Mouse (Mus musculus) MEL (cell line): ENCODE results near the gene Wdr34. TPM values are rescaled to one million over a fixed set of nuclear protein-coding genes. Genes with fewer than 3 reads are reported as not detected.

Experiments used
- DNase-seq: peaks from one replicate; pipeline ENCODE4 v3.0.0; 2011; ENCODE audit warnings: low read depth, low spot score
- H3K27ac ChIP-seq: 2 replicates; pipeline ENCODE4 v1.5.1; 2012; ENCODE audit warnings: low read depth, mild to moderate bottlenecking, control low read depth, low read length, moderate library complexity; ENCODE audit not compliant: control insufficient read depth
- H3K27me3 ChIP-seq, 2 experiments: fragments of 150-350 bp in 1 of 2; sonication (generic) in 1 of 2; 2 replicates each; pipeline ENCODE4 v1.6.1; 2012; ENCODE audit warnings: low read length in 2 of 2, mild to moderate bottlenecking in 2 of 2, improper control_type of control experiment in 1 of 2, moderate library complexity in 1 of 2; ENCODE audit not compliant: insufficient read depth in 2 of 2, control insufficient read depth in 1 of 2
- H3K36me3 ChIP-seq, 2 experiments: 2 replicates each; pipeline ENCODE4 v1.6.1; 2012 to 2014; ENCODE audit warnings: low read length in 2 of 2, improper control_type of control experiment in 1 of 2, inconsistent platforms in 1 of 2, mild to moderate bottlenecking in 1 of 2; ENCODE audit not compliant: insufficient read depth in 2 of 2, control insufficient read depth in 1 of 2
- H3K4me1 ChIP-seq, 2 experiments: fragments of 150-350 bp in 1 of 2; sonication (generic) in 1 of 2; 2 replicates each; pipeline ENCODE4 v1.6.1; 2012; ENCODE audit warnings: low read length in 2 of 2, improper control_type of control experiment in 1 of 2, mild to moderate bottlenecking in 1 of 2; ENCODE audit not compliant: insufficient read depth in 2 of 2, control insufficient read depth in 1 of 2
- H3K4me3 ChIP-seq, 2 experiments: fragments of 150-350 bp in 1 of 2; sonication (generic) in 1 of 2; 2 replicates each; pipeline ENCODE4 v1.5.1; 2012; ENCODE audit warnings: low read depth in 2 of 2, low read length in 2 of 2, mild to moderate bottlenecking in 2 of 2, moderate library complexity in 2 of 2, control low read depth in 1 of 2, improper control_type of control experiment in 1 of 2; ENCODE audit not compliant: control insufficient read depth in 1 of 2, insufficient read depth in 1 of 2
- H3K79me2 ChIP-seq: 2 replicates; pipeline ENCODE4 v1.6.1; 2012; ENCODE audit warnings: mild to moderate bottlenecking, low read length, moderate library complexity; ENCODE audit not compliant: control insufficient read depth, poor library complexity, insufficient read depth
- H3K9ac ChIP-seq: 2 replicates; pipeline ENCODE4 v1.6.1; 2012; ENCODE audit warnings: low read depth, mild to moderate bottlenecking, control low read depth, low read length, moderate library complexity; ENCODE audit not compliant: control insufficient read depth, poor library complexity, severe bottlenecking
- H3K9me3 ChIP-seq: fragments of 150-350 bp; sonication (generic); replicated peaks from 2 replicates; pipeline ENCODE4 v1.6.1; 2012; ENCODE audit warnings: mild to moderate bottlenecking, low read length, improper control_type of control experiment, moderate library complexity; ENCODE audit not compliant: insufficient read depth
- BHLHE40 ChIP-seq: IDR thresholded peaks from 2 replicates; pipeline ENCODE4 v1.6.1; 2012; ENCODE audit warnings: low read depth, mild to moderate bottlenecking, inconsistent platforms, low read length, improper control_type of control experiment, borderline replicate concordance
- CHD1 ChIP-seq: IDR thresholded peaks from 2 replicates; pipeline ENCODE4 v1.6.1; 2012; ENCODE audit warnings: low read depth, mild to moderate bottlenecking, inconsistent platforms, low read length, improper control_type of control experiment
- CHD2 ChIP-seq: IDR thresholded peaks from 2 replicates; pipeline ENCODE4 v1.6.1; 2011; ENCODE audit warnings: low read length, improper control_type of control experiment
- CTCF ChIP-seq, 3 experiments: IDR thresholded peaks in 2 of 3; conservative IDR thresholded peaks in 1 of 3; 2 replicates each; pipeline ENCODE4 v1.5.1; 2011 to 2012; ENCODE audit warnings: low read length in 3 of 3, low read depth in 2 of 3, mild to moderate bottlenecking in 2 of 3, improper control_type of control experiment in 1 of 3, inconsistent platforms in 1 of 3, mixed read lengths in 1 of 3, moderate library complexity in 1 of 3; ENCODE audit not compliant: control insufficient read depth in 1 of 3, insufficient read depth in 1 of 3, poor library complexity in 1 of 3, severe bottlenecking in 1 of 3
- E2F4 ChIP-seq: IDR thresholded peaks from 2 replicates; pipeline ENCODE4 v1.6.1; 2011; ENCODE audit warnings: low read depth, low read length, improper control_type of control experiment, borderline replicate concordance
- ETS1 ChIP-seq: IDR thresholded peaks from 2 replicates; pipeline ENCODE4 v1.6.1; 2012; ENCODE audit warnings: low read depth, mild to moderate bottlenecking, inconsistent platforms, low read length, improper control_type of control experiment, moderate library complexity
- GABPA ChIP-seq: IDR thresholded peaks from 2 replicates; pipeline ENCODE4 v1.6.1; 2012; ENCODE audit warnings: low read depth, mild to moderate bottlenecking, inconsistent platforms, low read length, improper control_type of control experiment, moderate library complexity
- GATA1 ChIP-seq: IDR thresholded peaks from 2 replicates; pipeline ENCODE4 v1.6.1; 2011; ENCODE audit warnings: low read depth, low read length, improper control_type of control experiment
- JUND ChIP-seq: IDR thresholded peaks from 2 replicates; pipeline ENCODE4 v1.6.1; 2011; ENCODE audit warnings: low read depth, mild to moderate bottlenecking, improper control_type of control experiment, low read length
- KAT2A ChIP-seq: conservative IDR thresholded peaks from 2 replicates; pipeline ENCODE4 v1.6.1; 2012; ENCODE audit warnings: low read depth, low read length, improper control_type of control experiment, inconsistent platforms
- MAFK ChIP-seq: IDR thresholded peaks from 2 replicates; pipeline ENCODE4 v1.6.1; 2011; ENCODE audit warnings: low read depth, mild to moderate bottlenecking, low read length, improper control_type of control experiment, borderline replicate concordance
- MEF2A ChIP-seq: IDR thresholded peaks from 2 replicates; pipeline ENCODE4 v1.6.1; 2014; ENCODE audit warnings: low read depth, mild to moderate bottlenecking, inconsistent platforms, low read length, improper control_type of control experiment; ENCODE audit not compliant: poor library complexity, insufficient replicate concordance, severe bottlenecking; ENCODE audit errors: extremely low read depth
- MYB ChIP-seq: IDR thresholded peaks from 2 replicates; pipeline ENCODE4 v1.6.1; 2011; ENCODE audit warnings: mild to moderate bottlenecking, low read depth, low read length, improper control_type of control experiment
- NELFE ChIP-seq: IDR thresholded peaks from 2 replicates; pipeline ENCODE4 v1.6.1; 2011; ENCODE audit warnings: low read depth, low read length, improper control_type of control experiment
- POLR2A ChIP-seq, 2 experiments: IDR thresholded peaks; 2 replicates each; pipeline ENCODE4 v1.6.1; 2011 to 2012; ENCODE audit warnings: low read length in 2 of 2, mild to moderate bottlenecking in 2 of 2, control low read depth in 1 of 2, improper control_type of control experiment in 1 of 2, low read depth in 1 of 2, moderate library complexity in 1 of 2; ENCODE audit not compliant: control insufficient read depth in 1 of 2, insufficient read depth in 1 of 2, poor library complexity in 1 of 2
- POLR2AphosphoS2 ChIP-seq: IDR thresholded peaks from 2 replicates; pipeline ENCODE4 v1.6.1; 2011; ENCODE audit warnings: low read length, improper control_type of control experiment
- RCOR1 ChIP-seq: IDR thresholded peaks from 2 replicates; pipeline ENCODE4 v1.6.1; 2012; ENCODE audit warnings: low read depth, mild to moderate bottlenecking, inconsistent platforms, low read length, improper control_type of control experiment
- SIN3A ChIP-seq: IDR thresholded peaks from 2 replicates; pipeline ENCODE4 v1.6.1; 2012; ENCODE audit warnings: low read length, improper control_type of control experiment, inconsistent platforms
- SMC3 ChIP-seq: IDR thresholded peaks from 2 replicates; pipeline ENCODE4 v1.6.1; 2011; ENCODE audit warnings: low read depth, low read length, improper control_type of control experiment
- TAL1 ChIP-seq: IDR thresholded peaks from 2 replicates; pipeline ENCODE4 v1.6.1; 2012; ENCODE audit warnings: mild to moderate bottlenecking, inconsistent platforms, low read length, moderate library complexity, mixed read lengths
- USF2 ChIP-seq, 2 experiments: IDR thresholded peaks; 2 replicates each; pipeline ENCODE4 v1.6.1; 2011 to 2012; ENCODE audit warnings: improper control_type of control experiment in 2 of 2, low read length in 2 of 2, borderline replicate concordance in 1 of 2, inconsistent platforms in 1 of 2, low read depth in 1 of 2, mild to moderate bottlenecking in 1 of 2; ENCODE audit not compliant: insufficient read depth in 1 of 2
- ZC3H11A ChIP-seq: IDR thresholded peaks from 2 replicates; pipeline ENCODE4 v1.6.1; 2012; ENCODE audit warnings: low read depth, mild to moderate bottlenecking, inconsistent platforms, low read length, improper control_type of control experiment
- ZKSCAN1 ChIP-seq: IDR thresholded peaks from 2 replicates; pipeline ENCODE4 v1.6.1; 2012; ENCODE audit warnings: low read depth, mild to moderate bottlenecking, inconsistent platforms, low read length, improper control_type of control experiment, moderate library complexity
- ZMIZ1 ChIP-seq: IDR thresholded peaks from 2 replicates; pipeline ENCODE4 v1.6.1; 2012; ENCODE audit warnings: low read depth, mild to moderate bottlenecking, inconsistent platforms, low read length, improper control_type of control experiment, moderate library complexity
- ZNF384 ChIP-seq: IDR thresholded peaks from 2 replicates; pipeline ENCODE4 v1.6.1; 2012; ENCODE audit warnings: low read depth, mild to moderate bottlenecking, inconsistent platforms, low read length, improper control_type of control experiment
- polyA plus RNA-seq, 2 experiments: library from polyadenylated mRNA; stranded (reverse) in 1 of 2; unstranded in 1 of 2; fragments of >175 nt in 1 of 2; fragments of >200 nt in 1 of 2; gene quantifications; 2 replicates each; pipeline versions ENCODE4 v1.2.1 to v1.2.4; 2012; ENCODE audit warnings: low replicate concordance in 2 of 2, low read depth in 1 of 2; ENCODE audit not compliant: insufficient read length in 2 of 2, insufficient read depth in 1 of 2, missing spikeins in 1 of 2
- total RNA-seq: library from RNA; depleted of rRNA; stranded (reverse); fragments of 300-350 nt; gene quantifications from 2 replicates; pipeline ENCODE4 v1.2.3, GENCODE M21; 2012

The Wdr34 gene
- total and polyA plus RNA-seq, 3 experiments: 49.3 to 78.3 TPM; not detected in 1

- Histone ChIP-seq H3K9me3 (no peaks in the 10 kb centered on the region), H3K36me3 (no peaks in the 10 kb centered on the region), H3K9ac (no peak overlapping the region), H3K4me3 (no peak overlapping the region), H3K27ac (no peak overlapping the region), H3K4me1 (no peaks in the 10 kb centered on the region), H3K27me3 (no peaks in the 10 kb centered on the region), H3K79me2 (no peaks in the 10 kb centered on the region)
- TF ChIP-seq GATA1 (no peak), KAT2A (no peak), POLR2A (IDR thresholded peaks at IDR 0.05; ENCODE audit: control insufficient read depth in 1 of 2, insufficient read depth in 1 of 2, low read depth in 1 of 2, low read length in 2 of 2, poor library complexity in 1 of 2) (no peak), RCOR1 (no peak), ETS1 (no peak), SMC3 (no peak), TAL1 (no peak), USF2 (IDR thresholded peaks at IDR 0.05; ENCODE audit: borderline replicate concordance in 1 of 2, insufficient read depth in 1 of 2, low read depth in 1 of 2, low read length in 2 of 2) (no peak), NELFE (no peak), CHD2 (no peak), CTCF (IDR thresholded peaks at IDR 0.05 in 2 of 3, conservative IDR thresholded peaks at IDR 0.05 in 1 of 3; ENCODE audit: control insufficient read depth in 1 of 3, insufficient read depth in 1 of 3, low read depth in 2 of 3, low read length in 3 of 3, poor library complexity in 1 of 3, severe bottlenecking in 1 of 3) (no peak)
- no peak for DNase-seq
Measured at GRCm38 (mm10) chr2:30010840-30011281, 37.8 kb downstream of the Wdr34 start.

GRCm38 (mm10) chr2:30009101-30009500 is 39.6 kb downstream of the Wdr34 start:
- H3K4me3 ChIP-seq: no peak overlapping the region
- DNase-seq: no peak
- H3K9me3 ChIP-seq: no peaks in the 10 kb centered on the region
- TF ChIP-seq MAFK: no peak
- TF ChIP-seq ZC3H11A: no peak
- no peak for TF ChIP-seq TAL1
- no peak for TF ChIP-seq USF2 (IDR thresholded peaks at IDR 0.05; ENCODE audit: borderline replicate concordance in 1 of 2, insufficient read depth in 1 of 2, low read depth in 1 of 2, low read length in 2 of 2)
- no peak for TF ChIP-seq ZMIZ1
- no peak for TF ChIP-seq SMC3
- no peak for TF ChIP-seq JUND
- no peak for TF ChIP-seq MEF2A
- TF ChIP-seq CHD1: no peak
- TF ChIP-seq GABPA: no peak
- no peak for TF ChIP-seq POLR2A (IDR thresholded peaks at IDR 0.05; ENCODE audit: control insufficient read depth in 1 of 2, insufficient read depth in 1 of 2, low read depth in 1 of 2, low read length in 2 of 2, poor library complexity in 1 of 2)
- TF ChIP-seq SIN3A: no peak
- TF ChIP-seq E2F4: no peak
- TF ChIP-seq BHLHE40: no peak
- no peak for TF ChIP-seq ZNF384
- no peak for TF ChIP-seq ZKSCAN1
- no peak for TF ChIP-seq MYB
- TF ChIP-seq POLR2AphosphoS2: no peak
- TF ChIP-seq, all 39 proteins: peak for 0
- no peaks in the 10 kb centered on the region for H3K79me2 ChIP-seq
- H3K4me1 ChIP-seq: no peaks in the 10 kb centered on the region
- no peaks in the 10 kb centered on the region for H3K36me3 ChIP-seq
- H3K9ac ChIP-seq: no peak overlapping the region
- H3K27me3 ChIP-seq: no peaks in the 10 kb centered on the region
- no peak overlapping the region for H3K27ac ChIP-seq
